Mouse (Mus musculus): ENCODE measurements around the gene Adipoq.
"Not testable (repeated sequence)": the region's sequence is repeated elsewhere in the genome, so short reads cannot be mapped to it uniquely, and the experiment has no call there.

Gene Adipoq

GRCm38 (mm10) chr16:23164443-23164842, 18.1 kb downstream of the Adipoq start:
- DNase-seq (ENCODE audit: low read depth): no peak

- peak; percentile 58 for DNase-seq (ENCODE audit: low read depth)
Measured at GRCm38 (mm10) chr16:23165441-23165840, 19.1 kb downstream of the Adipoq start.

- no peak for DNase-seq (ENCODE audit: low read depth)
Measured at GRCm38 (mm10) chr16:23166646-23167045, 20.3 kb downstream of the Adipoq start.

- DNase-seq (ENCODE audit: low read depth): peak; percentile 84
Measured at GRCm38 (mm10) chr16:23167079-23167478, 20.7 kb downstream of the Adipoq start.

GRCm38 (mm10) chr16:23170813-23171212, 24.5 kb downstream of the Adipoq start:
- peak; percentile 38 for DNase-seq (ENCODE audit: low read depth)

- no peak for DNase-seq (ENCODE audit: low read depth)
Measured at GRCm38 (mm10) chr16:23173904-23174303, 27.6 kb downstream of the Adipoq start.

- DNase-seq (ENCODE audit: low read depth): peak; percentile 69
Measured at GRCm38 (mm10) chr16:23174855-23175254, 28.5 kb downstream of the Adipoq start.

GRCm38 (mm10) chr16:23175956-23176355, 29.6 kb downstream of the Adipoq start:
- DNase-seq (ENCODE audit: low read depth): no peak

GRCm38 (mm10) chr16:23177856-23178255, 31.5 kb downstream of the Adipoq start:
- no peak for DNase-seq (ENCODE audit: low read depth)

- DNase-seq (ENCODE audit: low read depth): no peak
Measured at GRCm38 (mm10) chr16:23178796-23179195, 32.5 kb downstream of the Adipoq start.

- DNase-seq (ENCODE audit: low read depth): not testable (repeated sequence)
Measured at GRCm38 (mm10) chr16:23179436-23179835, 33.1 kb downstream of the Adipoq start.

- no peak for DNase-seq (ENCODE audit: low read depth)
Measured at GRCm38 (mm10) chr16:23181054-23181453, 34.7 kb downstream of the Adipoq start.

GRCm38 (mm10) chr16:23181487-23181886, 35.2 kb downstream of the Adipoq start:
- DNase-seq (ENCODE audit: low read depth): peak; percentile 4

- DNase-seq (ENCODE audit: low read depth): peak; percentile 5
Measured at GRCm38 (mm10) chr16:23181942-23182597, 35.7 kb downstream of the Adipoq start.

- DNase-seq (ENCODE audit: low read depth): no peak
Measured at GRCm38 (mm10) chr16:23185824-23186223, 39.5 kb downstream of the Adipoq start.

GRCm38 (mm10) chr16:23186418-23186817, 40.1 kb downstream of the Adipoq start:
- DNase-seq (ENCODE audit: low read depth): no peak

GRCm38 (mm10) chr16:23187983-23188382, 41.6 kb downstream of the Adipoq start:
- DNase-seq (ENCODE audit: low read depth): no peak

GRCm38 (mm10) chr16:23189612-23190011, 43.3 kb downstream of the Adipoq start:
- peak; percentile 5 for DNase-seq (ENCODE audit: low read depth)

- DNase-seq (ENCODE audit: low read depth): no peak
Measured at GRCm38 (mm10) chr16:23191560-23192242, 45.4 kb downstream of the Adipoq start.

- peak; percentile 33 for DNase-seq (ENCODE audit: low read depth)
Measured at GRCm38 (mm10) chr16:23195618-23196017, 49.3 kb downstream of the Adipoq start.

GRCm38 (mm10) chr16:23196296-23196695, 50.0 kb downstream of the Adipoq start:
- DNase-seq (ENCODE audit: low read depth): no peak

GRCm38 (mm10) chr16:23196791-23197190, 50.5 kb downstream of the Adipoq start:
- no peak for DNase-seq (ENCODE audit: low read depth)

- DNase-seq (ENCODE audit: low read depth): no peak
Measured at GRCm38 (mm10) chr16:23201498-23201897, 55.2 kb downstream of the Adipoq start.

All from 416B (cell line).